Mouse (Mus musculus) testis, adult 2 months (tissue): ENCODE data around the gene Chd2. TPM values are rescaled to one million over a fixed set of nuclear protein-coding genes. Genes with fewer than 3 reads are reported as not detected.

ENCODE experiments used
- H3K27ac ChIP-seq: fragments of 200-500 bp; 2 replicates; pipeline ENCODE4 v1.5.1; 2012; ENCODE audit warnings: low read depth, low read length; ENCODE audit not compliant: control insufficient read depth, insufficient read depth
- H3K27me3 ChIP-seq: fragments of 200-500 bp; 2 replicates; pipeline ENCODE4 v1.6.1; 2012; ENCODE audit warnings: mild to moderate bottlenecking, low read length, moderate library complexity; ENCODE audit not compliant: control insufficient read depth, insufficient read depth
- H3K36me3 ChIP-seq: fragments of 200-500 bp; 2 replicates; pipeline ENCODE4 v1.6.1; 2012; ENCODE audit warnings: mild to moderate bottlenecking, low read length; ENCODE audit not compliant: control insufficient read depth, insufficient read depth
- H3K4me1 ChIP-seq: fragments of 200-500 bp; 2 replicates; pipeline ENCODE4 v1.6.1; 2012; ENCODE audit warnings: low read length; ENCODE audit not compliant: control insufficient read depth, insufficient read depth
- H3K4me3 ChIP-seq: fragments of 200-500 bp; 2 replicates; pipeline ENCODE4 v1.5.1; 2012; ENCODE audit warnings: low read depth, mild to moderate bottlenecking, low read length, moderate library complexity, mixed read lengths; ENCODE audit not compliant: control insufficient read depth
- CTCF ChIP-seq: fragments of 200-500 bp; IDR thresholded peaks from 2 replicates; pipeline ENCODE4 v1.5.1; 2012; ENCODE audit warnings: low read depth, mild to moderate bottlenecking, inconsistent platforms, low read length, moderate library complexity; ENCODE audit not compliant: control insufficient read depth, insufficient read depth, insufficient replicate concordance
- POLR2A ChIP-seq: fragments of 200-500 bp; IDR thresholded peaks from 2 replicates; pipeline ENCODE4 v1.6.1; 2012; ENCODE audit warnings: low read depth, mild to moderate bottlenecking, inconsistent platforms, low read length, moderate library complexity; ENCODE audit not compliant: control insufficient read depth
- polyA plus RNA-seq: library from polyadenylated mRNA; depleted of rRNA; stranded (reverse); fragments of >200 nt; gene quantifications from 2 replicates; pipeline ENCODE4 v1.2.3, GENCODE M21; 2012

Chd2 gene
- polyA plus RNA-seq, 1 experiment = 20.6 TPM

DNA sequence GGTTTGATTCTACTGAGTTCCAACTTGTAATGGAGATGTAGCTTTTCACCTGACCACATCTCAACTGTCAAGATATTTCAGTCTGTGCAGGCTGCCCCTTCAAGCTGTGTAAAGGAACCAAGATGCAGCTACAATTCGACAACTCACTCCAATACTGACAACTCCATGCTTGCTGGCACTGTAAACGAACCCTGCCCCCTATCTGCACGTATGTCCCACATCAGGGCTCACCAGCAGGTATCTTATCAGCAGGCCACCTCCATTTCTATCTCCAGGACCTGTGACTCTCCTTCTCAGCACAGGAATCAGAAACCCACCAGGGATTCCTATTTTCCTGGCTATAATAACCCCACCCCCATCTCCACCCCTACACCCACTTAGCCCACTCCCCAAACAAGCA lies 113.1 kb downstream of the Chd2 start:
- Histone ChIP-seq H3K36me3 (peaks cover 1% of the 10 kb centered on the region), H3K4me1 (no peaks in the 10 kb centered on the region; the same call in 1 of the 2 replicates), H3K4me3 (no peak overlapping the region), H3K27me3 (no peaks in the 10 kb centered on the region), H3K27ac (no peak overlapping the region)
- no peak for TF ChIP-seq CTCF
- no peak for TF ChIP-seq POLR2A

DNA sequence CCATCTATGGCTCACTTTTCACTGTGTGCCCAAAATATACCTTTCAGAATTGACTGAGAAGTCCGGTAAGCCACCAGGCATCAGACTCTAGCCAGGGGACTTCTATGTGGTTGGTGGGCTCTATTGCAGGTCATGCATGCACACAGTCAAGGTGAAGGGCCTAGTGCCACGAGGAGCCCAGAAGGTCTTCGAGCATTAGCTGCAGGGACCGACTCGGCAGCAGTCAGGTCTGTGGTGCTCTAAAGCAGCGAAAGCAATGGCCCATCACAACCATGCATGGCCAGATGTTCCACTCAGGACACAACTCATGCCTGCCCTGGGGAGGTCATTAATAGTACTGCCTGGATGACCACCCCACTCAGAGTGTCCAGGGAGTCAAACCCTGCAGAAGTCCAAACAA lies 113.8 kb downstream of the Chd2 start:
- H3K4me1 ChIP-seq = no peaks in the 10 kb centered on the region; the same call in 1 of the 2 replicates
- H3K4me3 ChIP-seq = no peak overlapping the region
- H3K36me3 ChIP-seq = peaks cover 1% of the 10 kb centered on the region
- no peaks in the 10 kb centered on the region for H3K27me3 ChIP-seq
- no peak for TF ChIP-seq CTCF
- H3K27ac ChIP-seq = no peak overlapping the region

DNA sequence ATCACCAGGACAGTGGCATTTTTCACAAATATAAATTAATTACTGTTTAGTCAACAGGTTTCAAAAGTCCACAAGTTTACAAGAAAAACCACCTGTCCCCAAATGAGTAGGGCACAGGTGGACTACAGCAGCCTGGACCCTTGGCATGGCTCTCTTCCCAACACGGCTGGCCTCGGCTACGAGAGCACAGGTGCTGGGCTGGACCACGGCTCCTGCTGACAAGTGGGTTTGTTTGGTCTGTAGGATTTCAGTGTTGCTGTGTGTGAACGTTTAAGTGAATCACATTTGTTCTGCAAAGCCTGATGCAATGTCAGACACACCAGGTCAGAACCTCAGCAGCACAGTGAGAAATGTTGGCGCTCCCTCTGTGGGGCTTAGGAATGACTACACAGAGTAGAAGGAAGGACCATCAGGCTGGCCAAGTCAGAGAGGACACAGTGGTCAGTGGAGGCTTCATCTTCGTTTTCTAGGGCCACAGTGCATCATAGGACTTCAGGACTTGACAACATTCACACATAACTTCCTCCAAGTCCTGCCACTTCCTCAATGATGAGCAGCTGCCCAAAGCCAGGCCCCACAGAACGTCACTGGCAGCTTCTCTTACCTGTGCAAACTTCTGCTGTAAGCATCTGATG lies 114.8 kb downstream of the Chd2 start:
- peaks cover 1% of the 10 kb centered on the region for H3K36me3 ChIP-seq
- no peak for TF ChIP-seq CTCF
- no peak for TF ChIP-seq POLR2A

DNA sequence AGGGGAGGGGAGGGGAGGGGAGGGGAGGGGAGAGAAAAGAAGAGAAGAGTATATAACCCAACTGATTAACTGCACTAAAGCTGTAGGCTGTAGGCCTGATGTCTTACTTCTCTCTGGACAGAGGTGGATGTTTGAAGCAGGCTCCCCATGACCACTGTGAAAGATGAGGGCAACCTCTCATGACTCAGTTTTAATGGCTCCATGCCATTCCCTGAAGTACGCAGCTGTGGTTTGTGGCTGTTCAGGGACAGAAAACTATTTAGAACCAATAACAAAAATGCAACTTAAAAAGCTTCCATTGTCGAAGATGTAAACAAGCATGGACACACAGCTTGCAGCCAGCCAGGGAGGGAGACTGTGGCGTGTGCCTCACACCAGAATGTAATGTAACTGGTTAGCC lies 115.4 kb downstream of the Chd2 start:
- no peaks in the 10 kb centered on the region for H3K27me3 ChIP-seq
- no peak for TF ChIP-seq CTCF
- no peak for TF ChIP-seq POLR2A
- no peak overlapping the region for H3K4me3 ChIP-seq
- H3K36me3 ChIP-seq = peaks cover 1% of the 10 kb centered on the region
- peaks cover 2% of the 10 kb centered on the region for H3K4me1 ChIP-seq
- no peak overlapping the region for H3K27ac ChIP-seq

More for the DNA sequence above, 114.8 kb downstream of the Chd2 start:
- no peak overlapping the region for H3K27ac ChIP-seq
- peaks cover 2% of the 10 kb centered on the region for H3K4me1 ChIP-seq
- no peak overlapping the region for H3K4me3 ChIP-seq
- H3K27me3 ChIP-seq = no peaks in the 10 kb centered on the region

DNA sequence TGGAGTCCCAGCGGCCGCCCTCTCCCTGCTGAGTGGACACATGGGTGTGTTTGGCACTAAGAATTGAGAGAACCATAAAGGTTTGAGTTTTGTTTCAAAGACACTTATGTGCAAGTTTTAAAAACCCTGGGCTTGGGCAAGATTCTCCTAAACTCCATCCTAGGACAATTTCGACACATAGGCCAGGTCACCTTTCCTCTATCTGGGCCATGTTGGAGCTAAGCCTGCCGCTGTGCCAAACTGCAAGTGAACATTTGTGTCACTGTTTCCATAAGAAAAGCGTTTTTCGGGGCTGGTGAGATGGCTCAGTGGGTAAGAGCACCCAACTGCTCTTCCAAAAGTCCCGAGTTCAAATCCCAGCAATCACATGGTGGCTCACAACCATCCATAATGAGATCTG lies 116.2 kb downstream of the Chd2 start:
- peaks cover 2% of the 10 kb centered on the region for H3K4me1 ChIP-seq
- TF ChIP-seq CTCF (no peak), POLR2A (no peak)
- H3K27me3 ChIP-seq = no peaks in the 10 kb centered on the region
- no peak overlapping the region for H3K4me3 ChIP-seq
- H3K36me3 ChIP-seq = peaks cover 1% of the 10 kb centered on the region
- no peak overlapping the region for H3K27ac ChIP-seq

DNA sequence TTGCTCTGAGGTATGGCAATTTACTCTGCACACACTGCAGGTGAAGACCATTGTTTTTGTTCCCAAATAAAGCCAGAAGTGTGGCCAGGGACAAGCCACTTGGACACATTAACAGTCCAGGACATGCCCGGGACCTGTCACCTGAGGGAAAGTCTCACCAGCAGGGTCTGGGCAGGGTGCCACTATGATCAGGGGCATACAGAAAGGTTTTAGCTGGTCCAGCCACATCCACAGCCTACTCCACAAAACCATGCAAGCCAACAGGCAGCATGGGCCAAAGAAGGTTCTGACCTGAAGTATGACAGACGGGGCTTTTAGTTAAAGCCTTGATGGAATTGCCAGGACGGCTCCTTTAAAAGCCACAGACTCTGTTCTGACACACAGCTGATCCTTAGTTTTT lies 116.9 kb downstream of the Chd2 start:
- Histone ChIP-seq H3K4me3 (no peak overlapping the region), H3K4me1 (peaks cover 2% of the 10 kb centered on the region), H3K36me3 (peaks cover under 1% of the 10 kb centered on the region), H3K27ac (no peak overlapping the region), H3K27me3 (no peaks in the 10 kb centered on the region)
- TF ChIP-seq CTCF (no peak), POLR2A (no peak)

DNA sequence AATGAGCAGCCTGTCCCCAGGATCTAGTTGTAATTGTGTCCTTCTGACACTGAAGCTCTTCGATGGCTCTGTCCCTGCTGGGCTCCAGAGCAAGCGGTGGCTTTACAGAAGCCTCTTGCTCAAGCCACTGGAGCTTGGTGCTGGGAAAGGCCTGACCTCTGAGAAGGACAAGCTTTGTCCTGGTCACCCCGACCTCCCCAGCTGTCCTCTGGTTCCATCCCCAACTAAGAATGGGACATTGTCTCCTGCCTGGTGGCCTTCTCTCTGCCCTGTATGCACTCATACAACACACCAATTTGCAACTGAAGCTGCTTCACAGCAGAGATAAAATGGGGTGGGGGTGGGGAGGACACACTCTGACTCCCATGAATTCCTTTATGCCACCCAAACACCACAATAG lies 117.4 kb downstream of the Chd2 start:
- Histone ChIP-seq H3K36me3 (no peaks in the 10 kb centered on the region), H3K4me1 (peaks cover 2% of the 10 kb centered on the region), H3K27me3 (no peaks in the 10 kb centered on the region), H3K4me3 (no peak overlapping the region), H3K27ac (no peak overlapping the region)
- TF ChIP-seq CTCF (no peak), POLR2A (no peak)
